Mouse (Mus musculus) heart, adult 10 weeks (tissue): ENCODE results near the gene Agbl2. TPM values are rescaled to one million over a fixed set of nuclear protein-coding genes. Genes with fewer than 3 reads are reported as not detected.

Experiments used
- polyA plus RNA-seq: library from polyadenylated mRNA; stranded (reverse); fragments of 350-450 nt; fragmentation: Illumina TruSeq; extraction: RNeasy Lipid Tissue Mini Kit (QIAGEN cat#74804); gene quantifications from one replicate; pipeline ENCODE4 v1.2.3, GENCODE M21; 2014; ENCODE audit warnings: low read depth, low replicate concordance

Agbl2 gene
- 1.2 TPM for polyA plus RNA-seq

GRCm38 (mm10) chr2:90782458-90782857, at the start of gene Agbl2:
Gene Agbl2, plus strand, starts transcription at chr2:90782727.

DNA sequence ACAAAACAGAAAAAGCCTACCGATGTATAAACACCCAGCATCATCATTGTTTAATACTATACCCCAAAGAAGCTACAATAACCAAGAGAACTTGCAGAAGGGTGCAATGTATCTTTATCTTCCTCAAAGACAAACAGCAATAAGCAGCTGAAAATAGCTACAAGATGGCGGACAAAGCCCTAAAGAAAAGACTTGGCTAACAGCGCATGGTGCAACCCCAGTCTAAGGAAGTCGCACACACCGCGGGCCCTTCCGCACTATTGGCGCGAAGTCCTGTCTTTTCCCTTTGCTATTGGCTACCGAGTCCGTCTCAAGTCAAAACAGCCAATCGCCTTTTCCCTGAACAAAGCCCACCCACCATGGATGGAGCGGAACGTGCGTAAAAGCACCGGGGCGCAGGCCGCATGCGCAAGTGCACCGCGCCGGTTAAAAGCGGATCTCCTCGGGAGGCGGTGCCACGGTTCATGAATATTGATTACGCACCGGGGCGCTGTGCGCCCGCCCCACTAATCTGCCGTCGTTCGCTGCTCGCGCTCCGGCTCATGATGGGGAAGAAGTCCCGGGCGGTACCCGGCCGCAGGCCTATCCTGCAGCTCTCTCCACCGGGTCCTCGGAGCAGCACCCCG, 37.4 kb upstream of the Agbl2 start, which contains the start of gene Fnbp4:
Gene Fnbp4, plus strand, starts transcription at position 318 of the 626 bp plus-strand sequence.

GRCm38 (mm10) chr2:90846955-90847680, 64.6 kb downstream of the Agbl2 start, which contains the start of gene Mtch2:
Gene Mtch2, plus strand, starts transcription at chr2:90847155.

Other genes with a start within 250 kb of the Agbl2 start
- gene Ptprj, start 202.1 kb upstream of the Agbl2 start, polyA plus RNA-seq = 3.4 TPM
- 8.4 TPM for gene Nup160, start 105.5 kb upstream of the Agbl2 start, polyA plus RNA-seq
- 25.7 TPM for gene Fnbp4, start 37.4 kb upstream of the Agbl2 start, polyA plus RNA-seq
- 222 TPM for gene Mtch2, start 64.4 kb downstream of the Agbl2 start, polyA plus RNA-seq
- gene C1qtnf4, start 103.1 kb downstream of the Agbl2 start, polyA plus RNA-seq = 3.9 TPM
- 18.3 TPM for gene Kbtbd4, start 122.0 kb downstream of the Agbl2 start, polyA plus RNA-seq
- 761 TPM for gene Ndufs3, start 122.1 kb downstream of the Agbl2 start, polyA plus RNA-seq
- 60.6 TPM for gene Celf1, start 157.7 kb downstream of the Agbl2 start, polyA plus RNA-seq